Mouse (Mus musculus) gastrocnemius, postnatal 25 days (tissue): ENCODE measurements around the gene Ehmt1. TPM values are rescaled to one million over a fixed set of nuclear protein-coding genes. Genes with fewer than 3 reads are reported as not detected.

Experiments
- DNase-seq: peaks from one replicate; pipeline ENCODE4 v3.0.0; 2022
- total RNA-seq, 2 experiments: library from RNA; stranded (reverse); gene quantifications; 1 replicate in 1 of 2; 2 replicates in 1 of 2; pipeline ENCODE4 v1.2.3; 2021

The Ehmt1 gene
- total RNA-seq, 2 experiments from 2014 or later: 27.5 to 27.7 TPM

DNA sequence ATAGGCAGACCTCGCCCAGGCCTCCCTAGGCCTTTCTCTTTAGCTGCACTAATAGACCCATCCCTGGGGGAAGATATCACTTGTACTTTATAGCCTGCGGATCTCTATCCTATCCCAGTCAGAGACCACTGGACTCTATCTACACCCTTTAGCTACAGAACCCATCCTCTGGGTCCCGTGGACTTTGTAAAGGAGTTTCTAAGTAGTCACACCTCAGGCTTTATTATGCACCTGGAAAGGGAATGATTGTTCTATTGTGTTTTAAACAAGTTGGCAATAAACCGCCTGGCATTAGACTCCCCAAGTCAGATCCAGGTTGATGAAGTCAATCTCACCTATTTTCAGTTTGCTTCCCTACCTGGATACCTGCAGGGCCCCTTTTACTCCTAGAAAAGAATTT, 7.2 kb downstream of the Ehmt1 start:
- no peak for DNase-seq

DNA sequence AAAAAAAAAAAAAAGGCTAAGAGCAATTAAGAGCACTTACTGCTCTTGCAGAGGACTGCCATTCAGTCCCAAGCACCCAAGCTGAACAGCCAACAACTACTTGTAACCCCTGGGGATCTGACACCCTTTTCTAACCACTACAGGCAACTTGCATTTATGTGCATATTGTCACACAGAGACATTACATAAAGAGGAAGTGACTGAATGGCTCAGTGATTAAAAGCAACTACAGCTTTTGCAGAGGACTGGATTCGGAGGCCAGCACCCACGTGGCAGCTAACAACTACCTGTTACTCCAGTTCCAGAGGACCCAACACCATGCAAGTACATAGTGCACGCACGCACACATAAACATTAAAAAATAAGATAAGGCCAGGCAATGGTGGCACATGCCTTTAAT, 8.9 kb downstream of the Ehmt1 start:
- DNase-seq: no peak

DNA sequence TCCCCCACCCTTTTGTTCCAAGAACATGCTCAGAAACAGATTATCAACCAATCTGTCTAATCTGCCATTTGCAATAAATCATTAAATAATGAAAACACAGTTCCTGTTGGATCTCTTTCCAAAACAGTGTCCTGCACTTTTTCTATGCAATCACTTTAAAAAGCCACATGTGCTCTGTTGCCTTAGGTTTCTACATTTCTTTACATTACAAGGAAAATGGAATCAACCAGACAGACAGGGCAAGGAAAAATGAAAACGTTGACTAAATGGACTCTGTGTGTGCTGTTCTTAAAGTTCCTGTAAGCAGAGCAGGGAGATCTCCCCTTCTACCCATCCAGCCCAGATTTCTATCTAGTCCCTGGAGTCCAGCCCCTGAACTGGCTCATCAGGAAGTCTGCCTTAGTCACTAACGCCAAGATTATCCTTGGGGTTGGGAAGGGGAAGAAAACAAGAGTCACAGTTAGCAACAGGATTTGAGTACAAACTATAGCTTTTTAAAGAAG, 13.7 kb downstream of the Ehmt1 start:
- DNase-seq: no peak

DNA sequence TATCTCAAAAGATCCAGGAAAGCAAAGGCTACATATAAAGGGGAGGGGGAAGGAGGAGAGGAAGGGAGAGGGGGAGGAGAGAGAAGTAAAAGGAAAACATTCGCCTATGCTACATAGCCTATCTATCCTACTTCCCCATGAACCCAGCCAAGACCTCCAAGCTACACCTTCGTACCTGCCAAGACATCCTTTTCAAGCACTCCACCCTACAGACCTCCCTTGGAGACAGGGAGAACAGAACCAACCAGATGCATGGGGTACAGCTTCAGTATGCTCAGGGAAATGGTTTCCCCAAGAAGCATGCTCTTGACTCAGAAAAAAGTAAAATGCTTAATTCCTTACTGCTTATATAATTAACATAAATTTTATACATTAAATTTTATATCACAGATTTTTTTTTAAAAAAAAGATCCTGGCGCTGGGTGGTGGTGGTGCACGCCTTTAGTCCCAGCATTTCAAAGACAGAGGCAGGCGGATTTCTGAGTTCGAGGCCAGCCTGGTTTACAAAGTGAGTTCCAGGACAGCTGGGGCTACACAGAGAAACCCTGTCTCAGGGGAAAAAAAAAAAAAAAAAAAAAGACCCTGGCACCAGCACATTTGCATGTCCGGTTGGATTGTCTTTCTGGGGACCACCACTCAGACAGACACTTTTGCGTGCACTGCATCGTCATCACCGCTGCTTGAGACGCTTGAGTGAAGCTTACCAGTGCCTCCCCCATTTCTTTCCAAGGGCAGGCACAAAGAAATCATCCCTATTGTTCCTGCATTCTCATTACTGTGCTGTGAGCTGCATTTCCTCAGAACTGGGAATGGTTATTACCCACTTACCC, 14.4 kb downstream of the Ehmt1 start:
- no peak for DNase-seq

DNA sequence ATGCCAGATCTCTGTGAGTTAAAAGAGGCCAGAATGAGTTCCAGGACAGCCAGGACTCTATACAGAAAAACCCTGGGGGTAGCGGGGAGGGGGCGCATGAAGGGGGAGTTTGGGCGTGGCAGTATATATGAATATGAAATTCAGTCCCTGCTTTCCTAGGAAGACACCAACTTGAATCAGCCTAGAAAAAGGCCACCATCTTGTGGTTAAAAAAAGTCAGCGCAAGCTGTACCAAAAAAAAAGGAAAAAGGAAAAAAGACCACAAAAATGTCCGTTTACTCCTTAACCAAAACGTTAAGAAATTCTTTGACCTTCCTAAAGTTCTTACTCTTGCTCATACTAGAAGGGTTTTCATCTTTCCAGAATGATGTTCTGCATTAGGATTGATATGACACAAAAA, 16.4 kb downstream of the Ehmt1 start:
- DNase-seq: no peak

DNA sequence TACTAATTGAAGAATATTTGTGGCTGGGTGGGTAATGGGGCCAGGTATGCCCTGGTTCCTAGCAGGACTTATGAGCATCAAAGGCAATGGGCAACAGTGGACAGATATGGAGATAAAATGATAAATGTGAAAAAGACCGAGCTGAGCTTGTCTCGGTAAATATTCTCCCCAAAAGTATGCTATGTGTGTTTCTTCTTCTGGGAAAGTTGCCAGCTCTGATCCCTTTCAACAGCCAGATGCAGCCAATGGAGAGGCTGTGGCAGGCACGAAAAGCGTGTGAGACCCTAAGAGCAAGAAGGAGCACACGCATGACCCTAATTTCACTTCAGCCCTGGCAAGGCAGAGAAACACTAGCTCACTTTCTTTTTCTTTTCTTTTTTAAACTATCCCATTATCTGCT, 18.4 kb downstream of the Ehmt1 start:
- no peak for DNase-seq

DNA sequence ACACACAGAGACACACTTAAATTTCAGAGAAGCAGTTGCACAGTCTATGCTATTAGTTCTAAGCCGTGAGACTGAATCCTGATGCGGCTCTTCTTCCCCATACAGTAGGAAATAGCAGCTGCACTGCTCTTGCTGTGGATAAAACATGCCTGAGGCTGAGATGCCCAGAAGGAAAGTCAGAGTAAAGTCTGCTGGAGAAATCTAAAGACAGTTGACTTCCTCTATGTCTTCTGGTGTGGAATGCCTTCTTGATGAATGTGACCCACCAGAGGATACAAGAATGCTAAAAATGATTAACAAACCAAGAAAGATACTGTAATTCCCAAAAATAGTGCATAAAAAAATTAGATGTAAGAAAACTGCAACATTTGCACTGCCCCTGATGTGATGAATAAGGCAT, 20.1 kb downstream of the Ehmt1 start:
- no peak for DNase-seq

GRCm38 (mm10) chr2:24896761-24897160, 22.7 kb downstream of the Ehmt1 start:
- no peak for DNase-seq

GRCm38 (mm10) chr2:24894211-24894610, 25.2 kb downstream of the Ehmt1 start:
- DNase-seq: no peak

DNA sequence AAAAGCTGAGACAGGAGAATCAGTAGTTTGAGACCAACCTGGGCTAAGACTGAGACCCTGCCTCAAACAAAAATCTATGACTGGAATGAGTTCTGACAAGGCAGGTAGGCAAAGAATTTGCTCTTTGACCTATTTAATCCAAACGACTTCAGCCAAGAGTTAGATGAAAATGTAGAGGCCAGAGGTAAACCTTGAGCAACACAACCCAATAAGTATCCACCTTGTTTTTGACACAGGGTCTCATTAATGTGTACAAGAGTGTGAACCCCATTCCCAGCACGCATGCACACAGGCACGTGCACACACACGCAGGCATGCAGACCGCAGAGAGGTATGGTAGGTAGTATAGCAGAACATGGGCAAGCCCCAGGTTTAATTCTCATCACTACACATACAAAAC, 27.1 kb downstream of the Ehmt1 start:
- no peak for DNase-seq

DNA sequence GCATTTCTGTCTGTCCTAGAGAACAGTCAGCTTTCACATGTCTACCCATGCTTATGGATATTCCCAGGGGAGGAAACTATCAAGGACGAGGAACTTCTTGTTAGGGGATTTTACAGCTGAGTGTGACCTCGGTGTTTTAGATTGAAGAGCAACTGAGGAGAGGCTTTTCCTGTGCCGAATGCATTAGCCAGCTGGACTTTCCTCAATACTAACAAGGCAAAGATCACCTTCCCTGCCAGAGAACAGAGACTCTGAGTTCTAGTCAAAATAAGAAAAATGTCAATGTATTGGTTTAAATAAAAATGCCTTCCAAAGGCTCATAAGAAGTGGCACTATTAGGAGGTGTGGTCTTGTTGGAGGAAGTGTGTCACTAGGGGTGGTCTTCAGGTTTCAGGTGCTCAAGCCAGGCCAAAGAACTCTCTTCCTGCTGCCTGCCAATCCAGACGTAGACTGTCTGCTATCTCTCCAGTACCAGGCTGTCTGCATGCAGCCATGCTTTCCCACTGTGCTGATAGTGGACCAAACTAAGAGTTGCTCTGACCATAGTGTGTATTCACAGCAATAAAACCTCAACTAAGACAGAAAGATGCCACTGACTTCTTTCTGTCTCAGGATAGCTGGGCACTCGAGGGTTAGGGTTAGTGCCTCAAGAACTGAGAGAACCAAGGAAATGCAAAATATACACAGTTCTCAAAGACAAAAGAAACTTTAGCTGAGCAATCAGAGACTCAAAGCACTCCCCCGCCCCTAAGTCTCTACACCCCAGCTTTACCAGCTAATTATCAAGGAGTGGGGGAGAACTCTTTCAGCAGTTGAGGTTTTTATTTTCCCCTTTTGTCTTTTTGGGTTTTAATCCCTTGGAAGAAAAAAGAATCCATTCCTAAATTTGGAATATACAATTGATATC, 28.6 kb downstream of the Ehmt1 start:
- DNase-seq: no peak

DNA sequence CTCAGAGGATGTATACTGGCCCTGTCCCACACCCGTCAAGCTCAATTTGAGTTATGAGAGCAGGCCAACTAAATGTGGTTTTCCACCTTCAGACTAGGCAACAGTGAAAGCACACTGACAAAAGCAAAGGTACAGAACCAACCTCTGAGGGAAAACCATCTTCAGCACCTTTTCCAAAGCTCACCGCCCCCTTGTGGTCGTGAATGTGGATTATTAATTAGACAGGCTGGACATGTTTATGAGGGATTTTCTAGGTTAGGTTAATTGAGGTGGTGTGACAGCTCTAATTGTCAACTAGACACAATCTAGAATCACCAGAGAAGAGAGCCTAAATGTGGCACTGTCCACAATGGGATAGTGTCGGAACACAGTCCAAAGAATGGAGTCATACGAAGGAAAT, 30.5 kb downstream of the Ehmt1 start:
- no peak for DNase-seq

- no peak for DNase-seq
Measured at GRCm38 (mm10) chr2:24880686-24881085, 38.7 kb downstream of the Ehmt1 start.

- DNase-seq: no peak
Measured at GRCm38 (mm10) chr2:24870952-24871351, 48.5 kb downstream of the Ehmt1 start.

DNA sequence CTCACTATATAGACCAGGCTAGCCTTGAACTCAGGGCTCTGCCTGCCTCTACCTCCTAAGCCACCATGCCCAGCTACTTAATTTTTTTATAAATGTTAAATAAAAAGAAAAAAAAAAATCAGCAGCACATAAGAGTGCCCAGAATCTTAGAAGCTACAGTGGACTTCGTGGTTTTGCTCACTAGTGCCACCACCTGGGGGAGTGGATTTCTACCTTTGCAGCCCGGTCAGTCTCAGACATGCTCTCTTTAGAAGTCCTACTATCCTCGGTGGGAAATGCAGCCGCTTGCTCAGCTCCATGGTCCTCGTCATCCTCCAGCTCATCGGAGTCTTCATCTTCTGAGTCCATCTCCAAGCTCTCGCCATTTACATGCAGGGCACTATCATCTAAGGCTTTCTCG, 56.4 kb downstream of the Ehmt1 start:
- DNase-seq: no peak

GRCm38 (mm10) chr2:24852408-24852807, 67.0 kb downstream of the Ehmt1 start:
- DNase-seq: no peak

GRCm38 (mm10) chr2:24846557-24846956, 72.9 kb downstream of the Ehmt1 start:
- DNase-seq: no peak

- no peak for DNase-seq
Measured at GRCm38 (mm10) chr2:24845256-24845655, 74.2 kb downstream of the Ehmt1 start.

DNA sequence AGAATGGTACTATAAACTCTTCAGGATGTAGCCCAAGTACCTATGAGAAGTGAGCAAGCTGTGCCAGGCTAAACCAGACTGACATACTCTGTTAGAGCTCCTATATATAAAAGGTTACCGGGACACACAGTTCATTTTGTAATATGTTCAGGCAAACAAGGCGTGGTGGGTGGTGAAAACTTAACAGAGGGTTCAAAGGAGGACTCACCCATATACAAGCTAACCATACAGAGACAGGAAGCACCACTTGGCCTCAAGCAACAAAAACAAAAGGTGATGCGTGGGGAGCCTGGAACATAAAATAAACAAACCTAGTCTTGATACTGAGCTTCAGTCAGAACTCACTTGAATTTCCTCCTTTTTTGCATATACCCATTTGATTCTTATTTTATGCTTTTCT, 88.8 kb downstream of the Ehmt1 start:
- DNase-seq: no peak

- DNase-seq: no peak
Measured at GRCm38 (mm10) chr2:24809746-24810145, 109.7 kb downstream of the Ehmt1 start.

- no peak for DNase-seq
Measured at GRCm38 (mm10) chr2:24807691-24808090, 111.7 kb downstream of the Ehmt1 start.

DNA sequence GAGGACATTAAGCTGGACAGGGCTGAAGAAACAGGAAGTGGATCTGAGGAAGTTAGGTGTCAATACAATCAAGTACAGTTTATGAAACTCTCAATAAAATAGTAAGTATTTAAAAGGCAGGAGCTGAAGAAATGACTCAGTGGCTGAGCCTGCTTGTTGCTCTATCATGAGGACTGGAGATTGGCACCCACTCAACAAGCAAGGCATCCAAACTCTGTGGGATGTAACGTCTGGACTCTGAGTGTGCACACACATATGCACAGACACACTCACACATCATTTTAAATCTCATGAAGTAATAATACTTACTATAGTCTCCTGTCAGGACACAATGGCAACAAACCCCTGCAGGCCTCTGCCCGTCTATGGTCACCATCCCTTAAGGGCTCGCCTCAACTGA, 112.4 kb downstream of the Ehmt1 start:
- DNase-seq: no peak

DNA sequence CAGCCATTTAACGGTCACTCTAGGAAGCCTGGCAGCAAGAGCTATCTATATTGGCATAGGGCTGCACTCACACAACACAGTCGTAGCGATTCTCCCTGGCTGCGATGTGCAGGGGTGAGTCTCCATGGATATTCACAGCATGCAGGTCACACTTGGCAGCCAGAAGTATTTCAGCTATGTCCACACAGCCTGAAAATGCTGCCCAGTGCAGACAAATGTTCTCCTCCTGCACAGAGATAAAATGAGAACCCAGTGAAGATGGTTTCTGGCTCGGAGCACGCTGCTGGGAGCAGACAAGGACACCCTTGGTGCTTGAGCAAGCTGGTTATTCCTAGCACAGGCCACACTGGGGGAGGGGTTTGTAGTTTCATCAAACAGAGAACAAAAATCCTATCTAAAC, 113.3 kb downstream of the Ehmt1 start:
- DNase-seq: peak; percentile 59
